In the genomic region with DNA sequence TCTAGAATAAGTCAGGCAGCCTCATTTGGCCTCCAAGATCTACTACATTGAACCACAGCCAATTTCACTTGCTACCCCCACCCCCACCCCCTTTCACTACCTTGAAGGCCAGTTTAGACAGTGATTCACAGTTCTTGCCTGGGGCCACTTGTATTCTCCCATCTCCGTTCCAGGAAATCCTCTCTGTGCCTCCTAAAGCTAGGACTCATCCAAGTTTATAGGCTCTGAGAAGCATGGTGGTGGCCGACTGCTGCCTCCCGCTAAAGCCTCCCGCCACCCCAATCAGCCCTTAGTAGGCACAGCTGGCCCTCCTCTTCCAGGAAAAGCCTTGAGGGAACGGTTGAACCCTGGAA, we compare ENCODE assay signal across 8 mouse cellular contexts. TPM values are rescaled to one million over a fixed set of nuclear protein-coding genes. Genes with fewer than 3 reads are reported as not detected.
DNase-seq lines count a peak whose midpoint lies in the region; ATAC-seq and TF ChIP-seq lines count a peak whose summit lies in the region.

No protein-coding gene starts in this region.

- H3K4me3 ChIP-seq in left cerebral cortex, adult 2 months = peak overlapping the region; percentile 56
- H3K4me3 ChIP-seq in embryonic facial prominence, embryonic 11.5 days (ENCODE audit: low read depth, low read length) = peak overlapping the region; percentile 66
- peak overlapping the region; percentile 72 for H3K4me3 ChIP-seq in intestine, embryonic 16.5 days (ENCODE audit: low read length)
- peak overlapping the region; percentile 46 for H3K4me3 ChIP-seq in neural tube, embryonic 13.5 days

- H3K27ac ChIP-seq in left cerebral cortex, adult 2 months = peak overlapping the region; percentile 86
- no peak overlapping the region for H3K27ac ChIP-seq in embryonic facial prominence, embryonic 11.5 days (replicated peaks; ENCODE audit: low read depth, low read length)
- peak overlapping the region; percentile 81 for H3K27ac ChIP-seq in intestine, embryonic 16.5 days (ENCODE audit: low read length)
- peak overlapping the region; percentile 42 for H3K27ac ChIP-seq in neural tube, embryonic 13.5 days (replicated peaks)

- DNase-seq in left cerebral cortex, adult 2 months (ENCODE audit: extremely low spot score in 1 of 2, low spot score in 2 of 2) = no peak
- DNase-seq in left cerebral cortex, postnatal 25 days (ENCODE audit: low spot score in 2 of 2) = no peak
- DNase-seq in embryonic facial prominence, embryonic 11.5 days (ENCODE audit: low spot score) = no peak
- no peak for DNase-seq in layer of hippocampus, adult 11-12 months (ENCODE audit: low spot score)
- no peak for DNase-seq in left cerebral cortex, postnatal 14 days (ENCODE audit: low spot score in 2 of 2)
- DNase-seq in frontal cortex, adult 2 months (ENCODE audit: extremely low spot score in 1 of 2, low spot score in 1 of 2) = no peak

- H3K36me3 ChIP-seq in embryonic facial prominence, embryonic 11.5 days (replicated peaks; ENCODE audit: control insufficient read depth, insufficient read depth, low read depth, low read length) = peaks cover 5% of the 10 kb centered on the region; the same call in 1 of the 2 replicates
- H3K36me3 ChIP-seq in intestine, embryonic 16.5 days (ENCODE audit: control insufficient read depth, insufficient read depth, low read length) = peaks cover 13% of the 10 kb centered on the region
- H3K36me3 ChIP-seq in neural tube, embryonic 13.5 days = peaks cover 35% of the 10 kb centered on the region

- H3K9me3 ChIP-seq in embryonic facial prominence, embryonic 11.5 days (replicated peaks; ENCODE audit: control insufficient read depth, low read length) = no peaks in the 10 kb centered on the region
- H3K9me3 ChIP-seq in intestine, embryonic 16.5 days (ENCODE audit: control insufficient read depth, low read length) = no peaks in the 10 kb centered on the region
- H3K9me3 ChIP-seq in neural tube, embryonic 13.5 days = no peaks in the 10 kb centered on the region

- ATAC-seq in embryonic facial prominence, embryonic 11.5 days (replicated peaks; ENCODE audit: insufficient number of reproducible peaks, low FRiP score, low TSS enrichment, low read depth) = peak; percentile 20; the same call in 1 of the 2 replicates
- ATAC-seq in intestine, embryonic 16.5 days = peak; percentile 29; the same call in 1 of the 2 replicates
- ATAC-seq in neural tube, embryonic 13.5 days (ENCODE audit: low read depth) = peak; percentile 22

- no peaks in the 10 kb centered on the region for H3K4me1 ChIP-seq in embryonic facial prominence, embryonic 11.5 days (ENCODE audit: control insufficient read depth, insufficient read depth, low read length)
- peaks cover 26% of the 10 kb centered on the region for H3K4me1 ChIP-seq in intestine, embryonic 16.5 days (ENCODE audit: control insufficient read depth, insufficient read depth, low read length)
- H3K4me1 ChIP-seq in neural tube, embryonic 13.5 days (replicated peaks) = peaks cover 38% of the 10 kb centered on the region

- H3K9ac ChIP-seq in embryonic facial prominence, embryonic 11.5 days (replicated peaks; ENCODE audit: low read length) = peak overlapping the region; percentile 77
- peak overlapping the region; percentile 77 for H3K9ac ChIP-seq in intestine, embryonic 16.5 days (ENCODE audit: low read depth, low read length)
- peak overlapping the region; percentile 69 for H3K9ac ChIP-seq in neural tube, embryonic 13.5 days

- intact Hi-C loops in left cerebral cortex, adult 2 months (cut with DNase I) = loop anchor here (2.0 kb wide), 1 partner anchor 15 kb away; no protein-coding TSS in a partner anchor
- intact Hi-C loops in left cerebral cortex, postnatal 25 days (cut with DNase I) = no loop called here
- intact Hi-C loops in left cerebral cortex, postnatal 14 days (cut with DNase I) = no loop called here

- peak overlapping the region; percentile 86 for H3K4me2 ChIP-seq in embryonic facial prominence, embryonic 11.5 days (ENCODE audit: low read depth, low read length)
- peak overlapping the region; percentile 71 for H3K4me2 ChIP-seq in intestine, embryonic 16.5 days (ENCODE audit: low read depth, low read length)
- peak overlapping the region; percentile 91 for H3K4me2 ChIP-seq in neural tube, embryonic 13.5 days

- no peaks in the 10 kb centered on the region for H3K27me3 ChIP-seq in embryonic facial prominence, embryonic 11.5 days (ENCODE audit: control insufficient read depth, insufficient read depth, low read length)
- no peaks in the 10 kb centered on the region for H3K27me3 ChIP-seq in intestine, embryonic 16.5 days (replicated peaks; ENCODE audit: control insufficient read depth, insufficient read depth, low read length)
- H3K27me3 ChIP-seq in neural tube, embryonic 13.5 days = no peaks in the 10 kb centered on the region

- WGBS in embryonic facial prominence, embryonic 11.5 days = 2% methylated on average over 5 of the region's 5 CpGs
- WGBS in intestine, embryonic 16.5 days = 1% methylated on average over 5 of the region's 5 CpGs
- WGBS in neural tube, embryonic 13.5 days = 2% methylated on average over 5 of the region's 5 CpGs

- TF ChIP-seq CTCF in left cerebral cortex, adult 2 months (IDR thresholded peaks at IDR 0.05) = no peak

RNA-seq across cellular contexts. Expression of a gene that starts 0.5 kb away (rescaled TPM):
- total RNA-seq in left cerebral cortex, adult 2 months (2021) = 10 to 100 TPM; 18.6 to 25.3 TPM
- 10 to 100 TPM; 23.3 to 28.6 TPM for total RNA-seq in left cerebral cortex, postnatal 25 days (2021)
- 38.6 and 43.5 TPM in 2 replicates for polyA plus RNA-seq in embryonic facial prominence, embryonic 11.5 days (2014; fragmentation: Nextera tagmentation; extraction: Ambion mirVana)
- polyA plus RNA-seq in intestine, embryonic 16.5 days (2015; fragmentation: Nextera tagmentation; extraction: Ambion mirVana) = 253 and 273 TPM in 2 replicates
- polyA plus RNA-seq in neural tube, embryonic 13.5 days (2015; fragmentation: Nextera tagmentation; extraction: Ambion mirVana) = 38.0 and 38.2 TPM in 2 replicates
- 10 to 100 TPM; 21.4 to 22.4 TPM for total RNA-seq in left cerebral cortex, postnatal 14 days (2021)
- 65.2 and 76.6 TPM in 2 replicates for polyA plus RNA-seq in frontal cortex, adult 2 months (2012; rRNA removed)

RNA-seq across cellular contexts. Expression of a gene that starts 9.8 kb away (rescaled TPM):
- total RNA-seq in left cerebral cortex, adult 2 months (2021) = 1 to 10 TPM in 1 of 2 experiments, under 1 TPM in 1; 0.81 to 1.8 TPM
- 1 to 10 TPM; 1.5 to 1.6 TPM for total RNA-seq in left cerebral cortex, postnatal 25 days (2021)
- 298 and 317 TPM in 2 replicates for polyA plus RNA-seq in embryonic facial prominence, embryonic 11.5 days (2014; fragmentation: Nextera tagmentation; extraction: Ambion mirVana)
- polyA plus RNA-seq in intestine, embryonic 16.5 days (2015; fragmentation: Nextera tagmentation; extraction: Ambion mirVana) = 201 and 226 TPM in 2 replicates
- 47.2 and 54.7 TPM in 2 replicates for polyA plus RNA-seq in neural tube, embryonic 13.5 days (2015; fragmentation: Nextera tagmentation; extraction: Ambion mirVana)
- 1 to 10 TPM; 2.4 to 3.0 TPM for total RNA-seq in left cerebral cortex, postnatal 14 days (2021)
- 2.2 and 2.8 TPM in 2 replicates for polyA plus RNA-seq in frontal cortex, adult 2 months (2012; rRNA removed)

RNA-seq across cellular contexts. Expression of a gene that starts 18.3 kb away (rescaled TPM):
- total RNA-seq in left cerebral cortex, adult 2 months (2021) = 10 to 100 TPM; 54.2 to 63.5 TPM
- 10 to 100 TPM; 58.8 to 63.1 TPM for total RNA-seq in left cerebral cortex, postnatal 25 days (2021)
- 141 and 167 TPM in 2 replicates for polyA plus RNA-seq in embryonic facial prominence, embryonic 11.5 days (2014; fragmentation: Nextera tagmentation; extraction: Ambion mirVana)
- polyA plus RNA-seq in intestine, embryonic 16.5 days (2015; fragmentation: Nextera tagmentation; extraction: Ambion mirVana) = 96.6 and 107 TPM in 2 replicates
- polyA plus RNA-seq in neural tube, embryonic 13.5 days (2015; fragmentation: Nextera tagmentation; extraction: Ambion mirVana) = 107 and 119 TPM in 2 replicates
- total RNA-seq in left cerebral cortex, postnatal 14 days (2021) = 10 to 100 TPM; 63.9 to 70.0 TPM
- polyA plus RNA-seq in frontal cortex, adult 2 months (2012; rRNA removed) = 52.1 and 56.8 TPM in 2 replicates

RNA-seq across cellular contexts. Expression of a gene that starts 18.3 kb away (rescaled TPM):
- 10 to 100 TPM; 40.3 to 43.4 TPM for total RNA-seq in left cerebral cortex, adult 2 months (2021)
- 10 to 100 TPM; 30.6 to 43.8 TPM for total RNA-seq in left cerebral cortex, postnatal 25 days (2021)
- polyA plus RNA-seq in embryonic facial prominence, embryonic 11.5 days (2014; fragmentation: Nextera tagmentation; extraction: Ambion mirVana) = 6.8 and 7.0 TPM in 2 replicates
- 4.5 and 4.7 TPM in 2 replicates for polyA plus RNA-seq in intestine, embryonic 16.5 days (2015; fragmentation: Nextera tagmentation; extraction: Ambion mirVana)
- 7.8 and 9.1 TPM in 2 replicates for polyA plus RNA-seq in neural tube, embryonic 13.5 days (2015; fragmentation: Nextera tagmentation; extraction: Ambion mirVana)
- total RNA-seq in left cerebral cortex, postnatal 14 days (2021) = 10 to 100 TPM; 36.3 to 38.6 TPM
- polyA plus RNA-seq in frontal cortex, adult 2 months (2012; rRNA removed) = 40.2 and 41.3 TPM in 2 replicates

RNA-seq across cellular contexts. Expression of a gene that starts 29.9 kb away (rescaled TPM):
- total RNA-seq in left cerebral cortex, adult 2 months (2021) = 1 to 10 TPM in 1 of 2 experiments, under 1 TPM in 1; 0.79 to 1.4 TPM
- 1 to 10 TPM; 1.6 to 2.3 TPM for total RNA-seq in left cerebral cortex, postnatal 25 days (2021)
- polyA plus RNA-seq in embryonic facial prominence, embryonic 11.5 days (2014; fragmentation: Nextera tagmentation; extraction: Ambion mirVana) = 1.2 and 1.4 TPM in 2 replicates
- 0.11 and 0.32 TPM in 2 replicates for polyA plus RNA-seq in intestine, embryonic 16.5 days (2015; fragmentation: Nextera tagmentation; extraction: Ambion mirVana)
- polyA plus RNA-seq in neural tube, embryonic 13.5 days (2015; fragmentation: Nextera tagmentation; extraction: Ambion mirVana) = 0.42 and 0.50 TPM in 2 replicates
- total RNA-seq in left cerebral cortex, postnatal 14 days (2021) = under 1 TPM; 0.51 to 0.55 TPM
- 0.32 and 1.0 TPM in 2 replicates for polyA plus RNA-seq in frontal cortex, adult 2 months (2012; rRNA removed)

Comparison
In these comparisons a context has a peak if more than half of its experiments do, and no peak if none do; other contexts are left out.
1. RNA of a gene that starts 9.8 kb away (polyA plus RNA-seq): 298 to 317 TPM in embryonic facial prominence, embryonic 11.5 days, 201 to 226 TPM in intestine, embryonic 16.5 days and 47.2 to 54.7 TPM in neural tube, embryonic 13.5 days; 2.2 to 2.8 TPM in frontal cortex, adult 2 months; every median in the first group is over 10 times any median in the second.
2. Peak in every context shown above with its lines, with median percentiles within 50 percentile points of each other: H3K4me3 ChIP-seq, ATAC-seq, H3K4me2 ChIP-seq and H3K9ac ChIP-seq.